Mouse (Mus musculus) liver, embryonic 14.5 days (tissue): ENCODE measurements at regions not wholly inside any gene's neighbourhood (a gene's known extent, or its start where the extent isn't known, plus 50 kb on each side); places are given as distances from the start of the nearest gene placed in this dataset.

Experiments used
- ATAC-seq: fragments of 200-750 bp; cut with Nextera tagmentation; 2 replicates; pipeline ENCODE4 v1.8.0; 2017; ENCODE audit warnings: moderate number of reproducible peaks, mild to moderate bottlenecking, moderate library complexity; ENCODE audit not compliant: insufficient read depth
- DNase-seq, 3 experiments: peaks; one replicate each; pipeline ENCODE4 v3.0.0-alpha.2; 2012 to 2013; ENCODE audit warnings: low read depth in 3 of 3, low spot score in 3 of 3
- H3K27ac ChIP-seq: fragments of 300-500 bp; sonication (generic); 2 replicates; pipeline ENCODE4 v1.5.1; 2014; ENCODE audit warnings: moderate library complexity, mild to moderate bottlenecking, control low read depth, inconsistent platforms
- H3K27me3 ChIP-seq: fragments of 300-500 bp; sonication (generic); 2 replicates; pipeline ENCODE4 v1.6.1; 2014; ENCODE audit warnings: mild to moderate bottlenecking, low read length, moderate library complexity; ENCODE audit not compliant: control insufficient read depth, insufficient read depth
- H3K36me3 ChIP-seq: fragments of 300-500 bp; sonication (generic); replicated peaks from 2 replicates; pipeline ENCODE4 v1.6.1; 2014; ENCODE audit warnings: low read depth; ENCODE audit not compliant: control insufficient read depth, insufficient read depth
- H3K4me1 ChIP-seq, 2 experiments: fragments of 200-500 bp in 1 of 2; fragments of 300-500 bp in 1 of 2; sonication (generic) in 1 of 2; replicated peaks; 2 replicates each; pipeline ENCODE4 v1.6.1; 2012 to 2014; ENCODE audit warnings: antibody characterized with exemption in 1 of 2, inconsistent platforms in 1 of 2, low read length in 1 of 2; ENCODE audit not compliant: control insufficient read depth in 2 of 2, insufficient read depth in 2 of 2
- H3K4me2 ChIP-seq: fragments of 300-500 bp; sonication (generic); 2 replicates; pipeline ENCODE4 v1.6.1; 2014; ENCODE audit warnings: low read depth, mild to moderate bottlenecking, control low read depth, moderate library complexity
- H3K4me3 ChIP-seq, 2 experiments: fragments of 200-500 bp in 1 of 2; fragments of 300-500 bp in 1 of 2; sonication (generic) in 1 of 2; 2 replicates each; pipeline ENCODE4 v1.5.1; 2012 to 2014; ENCODE audit warnings: low read depth in 2 of 2, low read length in 2 of 2, mild to moderate bottlenecking in 2 of 2, control low read depth in 1 of 2, inconsistent platforms in 1 of 2, moderate library complexity in 1 of 2; ENCODE audit not compliant: insufficient read depth in 1 of 2
- H3K9ac ChIP-seq: fragments of 300-500 bp; sonication (generic); replicated peaks from 2 replicates; pipeline ENCODE4 v1.6.1; 2014; ENCODE audit warnings: mild to moderate bottlenecking, control low read depth, moderate library complexity
- H3K9me3 ChIP-seq: fragments of 300-500 bp; sonication (generic); 2 replicates; pipeline ENCODE4 v1.6.1; 2016; ENCODE audit warnings: low read length, mixed read lengths; ENCODE audit not compliant: control insufficient read depth
- CTCF ChIP-seq: IDR thresholded peaks from 2 replicates; pipeline ENCODE4 v1.5.1; 2016; ENCODE audit warnings: antibody characterized with exemption, low read depth, control low read depth
- EP300 ChIP-seq: IDR thresholded peaks from 2 replicates; pipeline ENCODE4 v1.6.1; 2016; ENCODE audit warnings: antibody characterized with exemption, low read depth
- WGBS: fragments of 180-500 bp; shearing (Covaris S2); extraction: QIAGEN DNeasy Blood & Tissue Kit; methylation state at CpG from one replicate; pipeline ENCODE4 v1.1.7; 2014; ENCODE audit not compliant: insufficient replicate concordance; 5-methylcytosine and 5-hydroxymethylcytosine counted together

DNA sequence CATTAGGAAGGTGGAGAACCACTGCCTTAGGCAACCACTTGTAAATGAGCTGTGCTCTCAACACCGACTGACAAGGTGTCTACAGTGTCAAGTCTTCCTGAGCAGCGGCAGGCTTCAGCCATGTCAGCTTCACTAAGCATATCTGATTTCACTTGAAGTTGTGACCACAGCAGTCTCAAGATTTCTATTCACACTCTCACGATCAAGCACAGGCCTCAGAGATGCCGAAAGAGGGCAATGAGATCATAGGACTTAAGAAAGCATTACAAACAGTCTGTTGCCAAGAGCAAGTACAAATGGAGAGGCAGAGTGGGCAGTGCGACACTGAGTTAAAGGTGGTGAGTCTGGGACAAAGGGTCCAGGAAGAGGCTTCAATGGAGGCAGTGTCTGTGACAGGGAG lies 289.6 kb downstream of the Kcnrg start:
- 63% methylated on average over 5 of the region's 5 CpGs for WGBS

DNA sequence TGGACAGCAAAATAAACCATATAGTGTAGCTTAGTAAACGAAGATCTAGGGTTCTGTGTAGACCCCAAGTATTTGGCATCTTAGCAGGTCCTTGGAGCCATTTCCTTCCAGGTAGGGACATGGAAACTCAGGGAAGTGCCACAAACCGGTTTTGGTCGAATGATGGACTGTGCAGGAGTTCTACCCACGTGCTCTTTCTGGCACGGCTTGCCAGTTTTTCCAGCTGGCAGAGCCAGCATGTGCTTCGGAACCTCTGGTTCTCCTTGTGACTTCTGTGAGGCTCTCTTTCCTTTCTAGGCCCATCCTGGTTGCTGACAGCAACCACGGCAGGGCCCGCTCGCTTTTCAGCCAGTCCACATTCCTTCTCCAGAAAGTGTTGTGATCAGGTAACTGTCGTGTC lies 291.4 kb downstream of the Kcnrg start:
- Histone ChIP-seq H3K4me1 (no peaks in the 10 kb centered on the region), H3K4me2 (no peak overlapping the region), H3K27ac (no peak overlapping the region), H3K4me3 (no peak overlapping the region), H3K9me3 (no peaks in the 10 kb centered on the region), H3K9ac (no peak overlapping the region), H3K36me3 (no peaks in the 10 kb centered on the region), H3K27me3 (no peaks in the 10 kb centered on the region)
- 66% methylated on average over 10 of the region's 10 CpGs for WGBS
- ATAC-seq (no peak), DNase-seq (no peak)
- TF ChIP-seq EP300 (no peak), CTCF (no peak)

More for the DNA sequence above, 289.6 kb downstream of the Kcnrg start:
- Histone ChIP-seq H3K4me2 (no peak overlapping the region), H3K9ac (no peak overlapping the region), H3K36me3 (no peaks in the 10 kb centered on the region), H3K4me1 (no peaks in the 10 kb centered on the region), H3K4me3 (no peak overlapping the region), H3K27ac (no peak overlapping the region), H3K9me3 (no peaks in the 10 kb centered on the region), H3K27me3 (no peaks in the 10 kb centered on the region)
- ATAC-seq (no peak), DNase-seq (no peak)
- TF ChIP-seq EP300, result no peak
- no peak for TF ChIP-seq CTCF

DNA sequence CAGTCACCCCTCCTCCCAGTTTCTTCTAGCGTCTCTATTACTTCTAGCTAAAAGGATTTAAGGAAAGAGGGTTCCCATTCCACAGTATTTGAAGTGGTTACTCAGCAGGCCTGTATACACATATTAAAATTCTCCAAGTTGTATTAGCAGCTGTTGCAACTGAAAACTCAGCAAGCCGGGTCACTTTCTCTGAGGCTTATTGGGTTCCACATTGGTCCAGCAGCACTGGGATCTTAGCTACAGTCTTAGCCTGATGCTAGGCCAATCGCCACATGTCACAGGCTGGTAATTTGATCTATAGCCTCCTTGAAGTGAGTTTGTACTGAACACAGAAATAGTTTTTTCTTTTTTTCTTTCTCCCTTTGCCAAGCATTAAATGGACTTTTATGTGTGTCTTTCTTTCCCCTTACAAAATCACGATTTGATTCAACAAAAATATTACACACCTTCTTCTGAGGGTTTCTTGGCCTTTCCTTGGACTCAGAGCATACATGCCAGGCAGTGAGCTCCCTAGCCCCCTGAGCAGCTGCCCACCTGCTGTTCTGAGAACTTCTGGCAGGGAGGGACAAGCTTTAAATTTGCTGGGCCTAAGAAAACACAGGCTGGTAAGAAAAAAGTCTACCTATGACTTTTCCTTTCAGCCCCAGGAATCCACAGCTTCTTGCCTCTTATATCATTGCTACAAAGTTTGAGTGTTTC lies 297.3 kb downstream of the Kcnrg start:
- no peak overlapping the region for H3K27ac ChIP-seq
- H3K36me3 ChIP-seq, result no peaks in the 10 kb centered on the region
- WGBS, result 63% methylated on average over 4 of the region's 4 CpGs
- ATAC-seq, result no peak
- H3K4me3 ChIP-seq, result no peak overlapping the region
- no peak for TF ChIP-seq EP300
- DNase-seq, result no peak
- no peak overlapping the region for H3K4me2 ChIP-seq
- no peaks in the 10 kb centered on the region for H3K4me1 ChIP-seq
- H3K9me3 ChIP-seq, result no peaks in the 10 kb centered on the region
- H3K9ac ChIP-seq, result no peak overlapping the region
- H3K27me3 ChIP-seq, result no peaks in the 10 kb centered on the region

DNA sequence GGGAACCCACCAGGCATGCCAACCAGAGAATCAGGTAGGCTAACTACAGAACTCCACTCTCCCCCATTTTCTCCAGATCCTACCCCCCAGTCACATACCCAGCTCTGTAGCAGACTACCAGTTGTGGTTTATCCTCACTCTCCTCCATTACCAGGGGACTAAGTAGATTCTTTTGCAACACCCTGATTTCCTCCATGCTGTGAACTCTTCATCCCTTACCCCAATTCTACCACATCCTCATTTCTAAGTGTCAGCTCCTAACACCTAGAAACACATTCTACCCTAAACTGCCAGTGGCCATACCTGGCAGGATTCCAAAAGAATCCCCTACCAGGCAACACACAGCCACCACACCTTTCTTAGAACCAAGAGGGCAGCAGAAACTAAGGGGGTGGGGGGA lies 310.9 kb downstream of the Kcnrg start:
- Histone ChIP-seq H3K9me3 (no peaks in the 10 kb centered on the region), H3K4me2 (no peak overlapping the region), H3K27me3 (no peaks in the 10 kb centered on the region), H3K36me3 (no peaks in the 10 kb centered on the region), H3K27ac (no peak overlapping the region), H3K9ac (no peak overlapping the region), H3K4me3 (no peak overlapping the region), H3K4me1 (no peaks in the 10 kb centered on the region)
- TF ChIP-seq CTCF (no peak), EP300 (no peak)
- no peak for DNase-seq
- no peak for ATAC-seq

DNA sequence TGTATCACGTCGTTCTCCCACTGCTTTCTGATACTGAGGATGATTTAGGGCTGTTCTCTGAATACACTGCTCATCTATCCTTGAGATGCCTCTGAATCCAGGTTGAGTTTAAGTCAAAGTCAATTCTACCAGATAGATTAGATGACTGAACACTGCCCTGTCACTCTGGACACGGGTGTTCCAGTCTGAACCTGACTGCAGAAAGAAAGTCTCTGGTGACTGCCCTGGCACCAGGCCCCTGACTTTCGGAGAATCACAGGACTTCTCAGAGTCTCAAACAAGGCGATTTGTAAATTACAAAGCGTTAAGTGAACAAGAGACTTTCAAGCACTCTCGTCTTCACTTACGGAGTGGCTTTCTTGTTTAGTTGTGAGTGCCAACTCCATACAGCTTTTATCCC lies 324.6 kb downstream of the Kcnrg start:
- ATAC-seq, result no peak
- no peak overlapping the region for H3K27ac ChIP-seq
- H3K4me2 ChIP-seq, result no peak overlapping the region
- H3K9ac ChIP-seq, result no peak overlapping the region
- no peak for TF ChIP-seq EP300
- no peak for TF ChIP-seq CTCF
- no peaks in the 10 kb centered on the region for H3K36me3 ChIP-seq
- WGBS, result 65% methylated on average over 8 of the region's 8 CpGs
- DNase-seq, result no peak
- no peak overlapping the region for H3K4me3 ChIP-seq
- no peaks in the 10 kb centered on the region for H3K27me3 ChIP-seq
- no peaks in the 10 kb centered on the region for H3K4me1 ChIP-seq
- no peaks in the 10 kb centered on the region for H3K9me3 ChIP-seq
